Mouse (Mus musculus): Measurements from ENCODE around the gene Cep295. TPM values are rescaled to one million over a fixed set of nuclear protein-coding genes. Genes with fewer than 3 reads are reported as not detected.

Gene Cep295
- polyA plus RNA-seq, 1 experiment from 2014 or later = 13.3 TPM

DNA sequence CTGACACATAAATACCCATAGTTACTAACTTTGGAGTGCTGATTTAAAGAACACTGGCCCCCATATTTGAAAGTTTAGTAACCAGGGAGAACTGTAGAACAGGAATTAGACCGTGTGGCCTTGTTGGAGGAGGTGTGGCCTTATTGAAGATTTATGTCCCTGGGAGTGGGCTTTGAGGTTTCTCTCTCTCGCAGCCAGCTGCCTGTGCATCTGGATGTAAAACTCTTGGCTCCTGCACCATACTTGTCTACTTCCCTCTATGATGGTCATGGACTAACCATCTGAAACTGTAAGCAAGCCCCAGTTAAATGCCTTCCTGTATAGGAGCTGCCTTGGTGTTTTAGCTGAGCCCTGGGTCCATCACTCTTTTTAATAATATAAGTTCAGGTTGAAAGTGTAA is 59.1 kb downstream of the Cep295 start:
- 35% methylated on average over 2 of the region's 2 CpGs for WGBS
- no peak overlapping the region for H3K4me3 ChIP-seq (replicated peaks; ENCODE audit: low read length)
- peaks cover 8% of the 10 kb centered on the region for H3K4me1 ChIP-seq (ENCODE audit: control insufficient read depth, insufficient read depth, low read length)
- H3K9me3 ChIP-seq (replicated peaks; ENCODE audit: control insufficient read depth, low read length) = no peaks in the 10 kb centered on the region
- ATAC-seq (ENCODE audit: insufficient read depth, low FRiP score) = no peak
- H3K9ac ChIP-seq (ENCODE audit: low read length) = no peak overlapping the region
- no peak overlapping the region for H3K27ac ChIP-seq (ENCODE audit: low read length)
- no peaks in the 10 kb centered on the region for H3K36me3 ChIP-seq (ENCODE audit: control insufficient read depth, insufficient read depth, low read length)
- no peak overlapping the region for H3K4me2 ChIP-seq (ENCODE audit: low read depth, low read length)
- no peaks in the 10 kb centered on the region for H3K27me3 ChIP-seq (ENCODE audit: control insufficient read depth, insufficient read depth, low read length)

DNA sequence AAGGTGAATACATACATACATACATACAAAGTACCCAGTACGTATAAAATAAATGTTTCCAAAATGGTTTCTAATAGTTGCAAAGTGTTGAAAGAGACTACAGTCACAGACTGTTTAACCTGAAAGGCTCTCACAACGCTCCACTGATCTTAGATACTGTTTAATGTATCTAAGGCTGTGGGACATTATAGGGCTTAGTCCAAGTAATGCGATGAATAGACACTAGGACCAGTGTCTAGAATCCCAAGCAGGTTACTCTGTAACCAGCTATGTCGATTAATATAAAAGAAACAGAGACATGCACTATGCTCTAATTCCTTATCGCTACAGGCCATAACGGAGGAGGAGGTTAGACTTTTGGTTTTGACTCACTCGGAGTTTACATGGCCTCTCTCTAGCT is 60.5 kb downstream of the Cep295 start:
- Histone ChIP-seq H3K4me3 (replicated peaks; ENCODE audit: low read length) (no peak overlapping the region), H3K4me2 (ENCODE audit: low read depth, low read length) (no peak overlapping the region), H3K4me1 (ENCODE audit: control insufficient read depth, insufficient read depth, low read length) (peaks cover 8% of the 10 kb centered on the region), H3K36me3 (ENCODE audit: control insufficient read depth, insufficient read depth, low read length) (no peaks in the 10 kb centered on the region), H3K9me3 (replicated peaks; ENCODE audit: control insufficient read depth, low read length) (no peaks in the 10 kb centered on the region), H3K27ac (ENCODE audit: low read length) (no peak overlapping the region), H3K27me3 (ENCODE audit: control insufficient read depth, insufficient read depth, low read length) (no peaks in the 10 kb centered on the region), H3K9ac (ENCODE audit: low read length) (no peak overlapping the region)
- WGBS = 85% methylated on average over 7 of the region's 7 CpGs
- no peak for ATAC-seq (ENCODE audit: insufficient read depth, low FRiP score)

DNA sequence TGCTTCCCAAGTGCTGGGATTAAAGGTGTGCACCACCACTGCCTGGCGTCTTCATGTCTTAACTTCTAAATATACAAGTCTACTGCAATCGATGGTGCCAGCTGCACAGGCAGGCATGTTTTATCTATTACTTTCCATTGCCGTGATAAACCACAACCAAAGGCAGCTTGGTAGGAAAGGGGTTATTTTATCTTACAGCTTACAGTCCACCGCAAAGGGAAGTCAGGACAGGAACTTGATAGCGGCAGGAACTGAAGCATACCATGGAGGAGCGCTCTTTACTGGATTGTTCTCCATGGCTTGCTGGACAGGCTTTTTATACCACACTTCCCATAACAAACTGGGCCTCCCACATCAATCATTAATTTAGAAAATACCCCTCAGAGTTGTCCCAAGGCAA is 68.3 kb downstream of the Cep295 start:
- Histone ChIP-seq H3K27ac (ENCODE audit: low read length) (no peak overlapping the region), H3K4me2 (ENCODE audit: low read depth, low read length) (no peak overlapping the region), H3K27me3 (ENCODE audit: control insufficient read depth, insufficient read depth, low read length) (no peaks in the 10 kb centered on the region), H3K9me3 (replicated peaks; ENCODE audit: control insufficient read depth, low read length) (no peaks in the 10 kb centered on the region), H3K9ac (ENCODE audit: low read length) (no peak overlapping the region), H3K4me1 (ENCODE audit: control insufficient read depth, insufficient read depth, low read length) (no peaks in the 10 kb centered on the region), H3K36me3 (ENCODE audit: control insufficient read depth, insufficient read depth, low read length) (0 out of 2 replicates have a peak, but pooled peaks cover 3% of the 10 kb centered on the region), H3K4me3 (replicated peaks; ENCODE audit: low read length) (no peak overlapping the region)
- WGBS = 83% methylated on average over 6 of the region's 6 CpGs
- ATAC-seq (ENCODE audit: insufficient read depth, low FRiP score) = no peak

DNA sequence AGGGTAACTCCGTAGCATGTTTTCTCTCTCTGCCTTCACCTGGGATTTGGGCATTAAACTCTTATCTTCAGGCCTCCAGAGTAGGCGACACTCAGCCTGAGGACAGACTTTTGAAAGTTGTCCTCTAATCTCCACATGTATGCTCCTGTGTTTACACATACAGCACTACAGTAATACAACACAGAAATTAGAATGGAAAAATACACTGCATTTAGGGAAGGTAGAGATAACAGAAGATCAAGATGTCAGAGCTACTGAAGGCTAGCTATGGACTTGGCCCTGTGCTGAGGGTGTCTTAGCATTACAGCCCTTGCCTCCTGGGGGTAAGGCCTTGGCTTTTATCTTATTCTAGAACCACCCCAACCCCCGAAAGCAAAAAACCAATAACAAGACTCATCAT is 69.2 kb downstream of the Cep295 start:
- 0 out of 2 replicates have a peak, but pooled peaks cover 3% of the 10 kb centered on the region for H3K36me3 ChIP-seq (ENCODE audit: control insufficient read depth, insufficient read depth, low read length)
- no peak overlapping the region for H3K4me2 ChIP-seq (ENCODE audit: low read depth, low read length)
- no peak overlapping the region for H3K4me3 ChIP-seq (replicated peaks; ENCODE audit: low read length)
- no peak for ATAC-seq (ENCODE audit: insufficient read depth, low FRiP score)
- WGBS = 85% methylated on average over 3 of the region's 3 CpGs
- H3K4me1 ChIP-seq (ENCODE audit: control insufficient read depth, insufficient read depth, low read length) = no peaks in the 10 kb centered on the region
- H3K9ac ChIP-seq (ENCODE audit: low read length) = no peak overlapping the region
- no peaks in the 10 kb centered on the region for H3K9me3 ChIP-seq (replicated peaks; ENCODE audit: control insufficient read depth, low read length)
- no peak overlapping the region for H3K27ac ChIP-seq (ENCODE audit: low read length)
- no peaks in the 10 kb centered on the region for H3K27me3 ChIP-seq (ENCODE audit: control insufficient read depth, insufficient read depth, low read length)

DNA sequence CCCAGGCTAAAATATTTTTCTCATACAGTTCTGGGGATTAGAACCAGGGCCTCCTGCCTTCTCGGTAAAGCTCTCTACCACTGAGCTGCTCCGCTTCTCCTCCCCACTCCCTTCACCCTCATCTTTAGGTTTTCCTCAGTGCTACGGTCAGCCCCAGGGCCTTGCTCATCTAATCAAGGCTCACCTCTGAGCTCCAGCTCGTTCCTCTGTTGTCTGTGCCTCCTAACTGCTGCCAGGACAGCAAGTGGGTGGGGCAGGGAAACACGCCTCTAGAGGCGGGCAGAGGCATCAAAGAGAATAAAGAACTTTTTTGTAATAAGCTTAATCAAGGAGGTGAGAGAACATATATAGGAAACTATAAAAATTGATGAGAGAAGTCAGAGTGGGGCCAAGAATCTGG is 69.7 kb downstream of the Cep295 start:
- WGBS = 58% methylated on average over 6 of the region's 6 CpGs
- Histone ChIP-seq H3K36me3 (ENCODE audit: control insufficient read depth, insufficient read depth, low read length) (0 out of 2 replicates have a peak, but pooled peaks cover 3% of the 10 kb centered on the region), H3K4me3 (replicated peaks; ENCODE audit: low read length) (no peak overlapping the region), H3K4me1 (ENCODE audit: control insufficient read depth, insufficient read depth, low read length) (no peaks in the 10 kb centered on the region), H3K27me3 (ENCODE audit: control insufficient read depth, insufficient read depth, low read length) (no peaks in the 10 kb centered on the region), H3K4me2 (ENCODE audit: low read depth, low read length) (no peak overlapping the region), H3K9ac (ENCODE audit: low read length) (no peak overlapping the region), H3K27ac (ENCODE audit: low read length) (no peak overlapping the region), H3K9me3 (replicated peaks; ENCODE audit: control insufficient read depth, low read length) (no peaks in the 10 kb centered on the region)
- no peak for ATAC-seq (ENCODE audit: insufficient read depth, low FRiP score)

DNA sequence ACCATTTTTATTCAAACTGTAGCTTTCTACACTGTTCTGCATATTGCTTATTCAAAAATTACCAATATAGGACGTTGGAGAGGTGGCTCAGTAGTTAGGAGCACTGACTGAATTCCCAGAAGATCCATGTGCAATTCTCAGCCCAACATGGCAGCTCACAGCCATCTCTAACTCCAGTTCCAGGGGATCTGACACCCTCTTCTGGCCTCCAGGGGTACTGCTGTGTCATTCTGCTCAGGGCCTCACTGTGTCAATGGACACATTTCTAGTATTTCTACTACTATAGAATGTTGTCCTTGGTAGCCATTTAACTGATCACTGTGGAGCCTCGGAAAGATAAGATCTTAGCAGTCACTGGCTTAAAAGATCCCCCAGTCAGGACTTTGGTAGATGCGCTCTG is 72.1 kb downstream of the Cep295 start:
- H3K9me3 ChIP-seq (replicated peaks; ENCODE audit: control insufficient read depth, low read length) = no peaks in the 10 kb centered on the region
- 78% methylated on average over 3 of the region's 3 CpGs for WGBS
- no peak overlapping the region for H3K4me2 ChIP-seq (ENCODE audit: low read depth, low read length)
- H3K9ac ChIP-seq (ENCODE audit: low read length) = no peak overlapping the region
- H3K27ac ChIP-seq (ENCODE audit: low read length) = no peak overlapping the region
- no peak for ATAC-seq (ENCODE audit: insufficient read depth, low FRiP score)
- peaks cover 4% of the 10 kb centered on the region for H3K4me1 ChIP-seq (ENCODE audit: control insufficient read depth, insufficient read depth, low read length)
- H3K27me3 ChIP-seq (ENCODE audit: control insufficient read depth, insufficient read depth, low read length) = no peaks in the 10 kb centered on the region
- H3K4me3 ChIP-seq (replicated peaks; ENCODE audit: low read length) = no peak overlapping the region
- H3K36me3 ChIP-seq (ENCODE audit: control insufficient read depth, insufficient read depth, low read length) = 0 out of 2 replicates have a peak, but pooled peaks cover 1% of the 10 kb centered on the region

DNA sequence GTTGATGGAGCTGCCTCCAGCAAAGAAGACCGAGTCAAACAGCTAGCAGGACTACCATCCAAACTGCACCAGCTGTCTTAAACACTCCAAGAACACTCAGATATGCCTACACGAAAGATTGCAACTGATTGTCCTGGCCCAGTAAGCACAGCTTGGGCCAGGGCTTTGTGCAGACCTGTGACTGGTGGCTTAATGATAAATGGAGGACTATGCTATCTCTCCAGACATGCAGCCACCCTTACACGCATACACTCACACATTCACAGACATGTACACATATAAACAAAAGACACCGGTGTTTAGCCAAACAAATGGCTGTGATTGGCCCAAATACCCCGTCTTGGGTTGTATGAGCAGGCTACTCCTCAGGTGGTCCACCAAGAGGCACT is 77.1 kb downstream of the Cep295 start:
- WGBS = 47% methylated on average over 5 of the region's 5 CpGs
- H3K27me3 ChIP-seq (ENCODE audit: control insufficient read depth, insufficient read depth, low read length) = no peaks in the 10 kb centered on the region
- no peak overlapping the region for H3K27ac ChIP-seq (ENCODE audit: low read length)
- H3K9me3 ChIP-seq (replicated peaks; ENCODE audit: control insufficient read depth, low read length) = no peaks in the 10 kb centered on the region
- ATAC-seq (ENCODE audit: insufficient read depth, low FRiP score) = no peak
- H3K9ac ChIP-seq (ENCODE audit: low read length) = peak overlapping the region; percentile 98
- H3K4me3 ChIP-seq (replicated peaks; ENCODE audit: low read length) = peak overlapping the region; percentile 97
- 0 out of 2 replicates have a peak, but pooled peaks cover 3% of the 10 kb centered on the region for H3K36me3 ChIP-seq (ENCODE audit: control insufficient read depth, insufficient read depth, low read length)
- H3K4me1 ChIP-seq (ENCODE audit: control insufficient read depth, insufficient read depth, low read length) = peaks cover 11% of the 10 kb centered on the region
- peak overlapping the region; percentile 65 for H3K4me2 ChIP-seq (ENCODE audit: low read depth, low read length)

DNA sequence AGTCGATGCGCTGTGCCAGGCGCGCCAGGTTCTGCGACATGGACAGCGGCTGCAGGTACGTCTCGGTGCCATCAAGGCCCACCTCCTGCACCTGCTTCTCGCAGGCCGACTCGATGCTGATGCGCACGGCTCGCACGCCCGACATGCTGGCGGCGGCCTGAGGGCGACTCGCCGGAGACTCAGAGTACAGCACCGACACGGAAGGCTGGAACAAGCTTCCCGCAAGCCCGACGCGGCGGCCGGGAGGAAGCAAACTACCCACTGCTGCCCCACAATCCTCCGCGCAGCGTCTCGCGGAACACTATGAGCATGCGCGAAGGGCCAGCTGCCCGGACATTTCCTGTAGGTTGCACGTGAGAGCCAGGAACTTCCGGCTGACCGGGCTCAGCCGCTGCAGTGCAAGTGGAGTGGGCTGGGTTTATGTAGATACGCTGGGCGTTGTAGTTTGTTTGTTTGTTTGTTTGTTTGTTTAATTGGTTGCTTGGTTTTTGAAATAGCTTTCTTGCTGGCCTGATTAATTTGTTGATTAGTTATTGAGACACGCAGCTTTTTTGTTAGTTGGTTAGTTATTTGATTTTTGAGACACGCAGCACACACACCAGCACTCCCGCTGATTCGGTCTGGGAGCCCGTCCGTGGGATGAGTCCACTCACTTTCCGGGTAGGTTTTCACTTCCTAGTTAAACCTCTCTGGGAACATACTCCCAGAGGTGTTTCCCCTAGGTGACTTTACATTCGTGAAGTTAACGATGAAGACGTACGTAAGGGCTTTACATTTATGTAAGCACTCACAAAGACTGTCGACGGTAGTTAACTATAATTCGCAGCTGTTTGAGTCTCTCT is 77.7 kb downstream of the Cep295 start, which contains the start of gene Med17:
Med17 (minus strand) TSS at position 283 of the 842 bp plus-strand sequence.
- ATAC-seq (ENCODE audit: insufficient read depth, low FRiP score) = peak; percentile 95
- WGBS = 1% methylated on average over 57 of the region's 57 CpGs
- Histone ChIP-seq H3K27ac (ENCODE audit: low read length) (peak within 1 kb of the TSS; percentile 93), H3K36me3 (ENCODE audit: control insufficient read depth, insufficient read depth, low read length) (0 out of 2 replicates have a peak, but pooled peaks cover 5% of the 10 kb centered on the region), H3K4me3 (replicated peaks; ENCODE audit: low read length) (peak within 1 kb of the TSS; percentile 97), H3K9me3 (replicated peaks; ENCODE audit: control insufficient read depth, low read length) (no peaks in the 10 kb centered on the region), H3K4me1 (ENCODE audit: control insufficient read depth, insufficient read depth, low read length) (peaks cover 11% of the 10 kb centered on the region), H3K4me2 (ENCODE audit: low read depth, low read length) (peak within 1 kb of the TSS; percentile 65), H3K9ac (ENCODE audit: low read length) (peak within 1 kb of the TSS; percentile 98), H3K27me3 (ENCODE audit: control insufficient read depth, insufficient read depth, low read length) (no peaks in the 10 kb centered on the region)

DNA sequence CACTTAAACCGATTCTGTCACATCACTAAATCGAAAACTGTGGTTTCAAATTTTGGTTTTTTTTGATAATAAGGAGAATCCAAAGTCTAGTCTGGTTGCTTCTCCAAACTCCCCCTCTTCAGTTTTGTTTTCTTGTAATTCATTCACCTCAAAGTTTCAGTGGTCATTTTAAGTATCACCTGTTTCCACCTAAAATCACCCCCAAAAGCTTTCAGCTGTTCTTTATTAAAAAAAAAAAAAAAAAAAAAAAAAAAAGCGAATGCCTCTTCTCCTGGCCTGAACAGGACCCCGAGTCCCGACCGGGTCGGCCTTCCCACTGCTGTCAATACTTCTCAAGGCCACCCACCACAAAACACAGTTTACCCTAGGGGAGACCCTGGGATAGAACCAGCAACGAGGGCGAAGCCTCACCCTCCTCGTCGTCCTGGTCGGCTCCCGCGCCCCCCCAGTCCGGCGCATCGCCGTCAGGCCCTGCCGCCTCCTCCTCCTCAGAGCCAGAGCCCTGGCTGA is 78.4 kb downstream of the Cep295 start:
- peak overlapping the region; percentile 97 for H3K4me3 ChIP-seq (replicated peaks; ENCODE audit: low read length)
- ATAC-seq (ENCODE audit: insufficient read depth, low FRiP score) = no peak
- WGBS = 9% methylated on average over 19 of the region's 19 CpGs
- peak overlapping the region; percentile 93 for H3K27ac ChIP-seq (ENCODE audit: low read length)
- no peaks in the 10 kb centered on the region for H3K27me3 ChIP-seq (ENCODE audit: control insufficient read depth, insufficient read depth, low read length)
- H3K9ac ChIP-seq (ENCODE audit: low read length) = peak overlapping the region; percentile 98
- H3K36me3 ChIP-seq (ENCODE audit: control insufficient read depth, insufficient read depth, low read length) = 0 out of 2 replicates have a peak, but pooled peaks cover 7% of the 10 kb centered on the region
- no peaks in the 10 kb centered on the region for H3K9me3 ChIP-seq (replicated peaks; ENCODE audit: control insufficient read depth, low read length)
- H3K4me2 ChIP-seq (ENCODE audit: low read depth, low read length) = peak overlapping the region; percentile 65
- peaks cover 11% of the 10 kb centered on the region for H3K4me1 ChIP-seq (ENCODE audit: control insufficient read depth, insufficient read depth, low read length)

Data from stomach, embryonic 16.5 days (tissue).